Mouse (Mus musculus) layer of hippocampus, adult 9-10 months (tissue): ENCODE results near the gene Slc12a4.

Experiments
- DNase-seq: peaks from one replicate; pipeline ENCODE4 v3.0.0; 2022; ENCODE audit warnings: low spot score

Gene Slc12a4

GRCm38 (mm10) chr8:105932525-105932924 lies 33.4 kb downstream of the Slc12a4 start:
- DNase-seq = no peak

GRCm38 (mm10) chr8:105931271-105931670 lies 34.6 kb downstream of the Slc12a4 start:
- no peak for DNase-seq

GRCm38 (mm10) chr8:105930602-105931001 lies 35.3 kb downstream of the Slc12a4 start:
- peak; percentile 53 for DNase-seq

GRCm38 (mm10) chr8:105925123-105925522 lies 40.8 kb downstream of the Slc12a4 start:
- DNase-seq = no peak

GRCm38 (mm10) chr8:105919390-105919789 lies 46.5 kb downstream of the Slc12a4 start:
- DNase-seq = no peak

GRCm38 (mm10) chr8:105900941-105901616 lies 64.8 kb downstream of the Slc12a4 start:
- DNase-seq = no peak

GRCm38 (mm10) chr8:105900180-105900940 lies 65.5 kb downstream of the Slc12a4 start, which contains the start of gene Pskh1:
Gene Pskh1, plus strand, starts transcription at chr8:105900441.
- DNase-seq = peak; percentile 57

GRCm38 (mm10) chr8:105897801-105898480 lies 68.0 kb downstream of the Slc12a4 start:
- DNase-seq = no peak
